Mouse (Mus musculus): ENCODE measurements at regions not wholly inside any gene's neighbourhood (a gene's known extent, or its start where the extent isn't known, plus 50 kb on each side); places are given as distances from the start of the nearest gene placed in this dataset.

- in situ Hi-C loops (cut with MboI; ENCODE audit: low sequenced_read_pairs in 2 of 2, unreplicated experiment in 2 of 2), result no loop called here
- DNase-seq (ENCODE audit: low read depth, low spot score), result no peak
- Histone ChIP-seq H3K9me3 (ENCODE audit: control insufficient read depth, insufficient read depth, low read depth, low read length) (no peaks in the 10 kb centered on the region), H3K9ac (ENCODE audit: insufficient read depth, low read depth, low read length, poor library complexity, severe bottlenecking) (no peak overlapping the region), H3K4me3 (ENCODE audit: insufficient read depth in 1 of 2, low read depth in 1 of 2, low read length in 2 of 2, poor library complexity in 1 of 2, severe bottlenecking in 1 of 2) (no peak overlapping the region), H3K36me3 (ENCODE audit: control insufficient read depth, insufficient read depth, low read length, poor library complexity, severe bottlenecking) (no peaks in the 10 kb centered on the region), H3K27ac (ENCODE audit: insufficient read depth, low read depth, low read length, poor library complexity, severe bottlenecking) (no peak overlapping the region), H3K4me1 (ENCODE audit: control insufficient read depth in 2 of 2, insufficient read depth in 2 of 2, low read length in 2 of 2, poor library complexity in 1 of 2) (no peaks in the 10 kb centered on the region)
- TF ChIP-seq CHD2 (IDR thresholded peaks at IDR 0.05; ENCODE audit: low read depth, low read length) (no peak), HCFC1 (IDR thresholded peaks at IDR 0.05; ENCODE audit: borderline replicate concordance, insufficient read depth, low read length) (no peak), MAFK (IDR thresholded peaks at IDR 0.05; ENCODE audit: insufficient read depth, low read depth, low read length) (no peak), ZNF384 (IDR thresholded peaks at IDR 0.05; ENCODE audit: low read depth, low read length) (no peak), ZC3H11A (IDR thresholded peaks at IDR 0.05; ENCODE audit: borderline replicate concordance, low read depth, low read length) (no peak)
Observed at GRCm38 (mm10) chr13:110580570-110580969, 185.7 kb downstream of the Plk2 start.

- TF ChIP-seq HCFC1 (IDR thresholded peaks at IDR 0.05; ENCODE audit: borderline replicate concordance, insufficient read depth, low read length) (no peak), CHD2 (IDR thresholded peaks at IDR 0.05; ENCODE audit: low read depth, low read length) (no peak), ZNF384 (IDR thresholded peaks at IDR 0.05; ENCODE audit: low read depth, low read length) (no peak), MAFK (IDR thresholded peaks at IDR 0.05; ENCODE audit: insufficient read depth, low read depth, low read length) (no peak), ZC3H11A (IDR thresholded peaks at IDR 0.05; ENCODE audit: borderline replicate concordance, low read depth, low read length) (no peak)
- H3K9me3 ChIP-seq (ENCODE audit: control insufficient read depth, insufficient read depth, low read depth, low read length), result no peaks in the 10 kb centered on the region
- no peak for DNase-seq (ENCODE audit: low read depth, low spot score)
- no peaks in the 10 kb centered on the region for H3K36me3 ChIP-seq (ENCODE audit: control insufficient read depth, insufficient read depth, low read length, poor library complexity, severe bottlenecking)
- H3K4me3 ChIP-seq (ENCODE audit: insufficient read depth in 1 of 2, low read depth in 1 of 2, low read length in 2 of 2, poor library complexity in 1 of 2, severe bottlenecking in 1 of 2), result no peak overlapping the region
- in situ Hi-C loops (cut with MboI; ENCODE audit: low sequenced_read_pairs in 2 of 2, unreplicated experiment in 2 of 2), result no loop called here
- no peaks in the 10 kb centered on the region for H3K4me1 ChIP-seq (ENCODE audit: control insufficient read depth in 2 of 2, insufficient read depth in 2 of 2, low read length in 2 of 2, poor library complexity in 1 of 2)
- no peak overlapping the region for H3K9ac ChIP-seq (ENCODE audit: insufficient read depth, low read depth, low read length, poor library complexity, severe bottlenecking)
- H3K27ac ChIP-seq (ENCODE audit: insufficient read depth, low read depth, low read length, poor library complexity, severe bottlenecking), result no peak overlapping the region
Observed at GRCm38 (mm10) chr13:110584765-110585164, 189.9 kb downstream of the Plk2 start.

- no peak for DNase-seq (ENCODE audit: low read depth, low spot score)
- no peaks in the 10 kb centered on the region for H3K4me1 ChIP-seq (ENCODE audit: control insufficient read depth in 2 of 2, insufficient read depth in 2 of 2, low read length in 2 of 2, poor library complexity in 1 of 2)
- no peaks in the 10 kb centered on the region for H3K9me3 ChIP-seq (ENCODE audit: control insufficient read depth, insufficient read depth, low read depth, low read length)
- no peak overlapping the region for H3K27ac ChIP-seq (ENCODE audit: insufficient read depth, low read depth, low read length, poor library complexity, severe bottlenecking)
- no peak overlapping the region for H3K9ac ChIP-seq (ENCODE audit: insufficient read depth, low read depth, low read length, poor library complexity, severe bottlenecking)
- H3K4me3 ChIP-seq (ENCODE audit: insufficient read depth in 1 of 2, low read depth in 1 of 2, low read length in 2 of 2, poor library complexity in 1 of 2, severe bottlenecking in 1 of 2), result no peak overlapping the region
- in situ Hi-C loops (cut with MboI; ENCODE audit: low sequenced_read_pairs in 2 of 2, unreplicated experiment in 2 of 2), result no loop called here
- TF ChIP-seq MAFK (IDR thresholded peaks at IDR 0.05; ENCODE audit: insufficient read depth, low read depth, low read length), result no peak
- no peak for TF ChIP-seq CHD2 (IDR thresholded peaks at IDR 0.05; ENCODE audit: low read depth, low read length)
- TF ChIP-seq ZNF384 (IDR thresholded peaks at IDR 0.05; ENCODE audit: low read depth, low read length), result no peak
- TF ChIP-seq ZC3H11A (IDR thresholded peaks at IDR 0.05; ENCODE audit: borderline replicate concordance, low read depth, low read length), result no peak
- TF ChIP-seq HCFC1 (IDR thresholded peaks at IDR 0.05; ENCODE audit: borderline replicate concordance, insufficient read depth, low read length), result no peak
- H3K36me3 ChIP-seq (ENCODE audit: control insufficient read depth, insufficient read depth, low read length, poor library complexity, severe bottlenecking), result no peaks in the 10 kb centered on the region
Observed at GRCm38 (mm10) chr13:110594630-110595029, 199.8 kb downstream of the Plk2 start.

- Histone ChIP-seq H3K4me3 (ENCODE audit: insufficient read depth in 1 of 2, low read depth in 1 of 2, low read length in 2 of 2, poor library complexity in 1 of 2, severe bottlenecking in 1 of 2) (no peak overlapping the region), H3K9ac (ENCODE audit: insufficient read depth, low read depth, low read length, poor library complexity, severe bottlenecking) (no peak overlapping the region), H3K4me1 (ENCODE audit: control insufficient read depth in 2 of 2, insufficient read depth in 2 of 2, low read length in 2 of 2, poor library complexity in 1 of 2) (no peaks in the 10 kb centered on the region), H3K9me3 (ENCODE audit: control insufficient read depth, insufficient read depth, low read depth, low read length) (no peaks in the 10 kb centered on the region), H3K27ac (ENCODE audit: insufficient read depth, low read depth, low read length, poor library complexity, severe bottlenecking) (no peak overlapping the region), H3K36me3 (ENCODE audit: control insufficient read depth, insufficient read depth, low read length, poor library complexity, severe bottlenecking) (no peaks in the 10 kb centered on the region)
- TF ChIP-seq HCFC1 (IDR thresholded peaks at IDR 0.05; ENCODE audit: borderline replicate concordance, insufficient read depth, low read length), result no peak
- no peak for TF ChIP-seq ZC3H11A (IDR thresholded peaks at IDR 0.05; ENCODE audit: borderline replicate concordance, low read depth, low read length)
- no peak for TF ChIP-seq ZNF384 (IDR thresholded peaks at IDR 0.05; ENCODE audit: low read depth, low read length)
- TF ChIP-seq CHD2 (IDR thresholded peaks at IDR 0.05; ENCODE audit: low read depth, low read length), result no peak
- TF ChIP-seq MAFK (IDR thresholded peaks at IDR 0.05; ENCODE audit: insufficient read depth, low read depth, low read length), result no peak
- in situ Hi-C loops (cut with MboI; ENCODE audit: low sequenced_read_pairs in 2 of 2, unreplicated experiment in 2 of 2), result no loop called here
- no peak for DNase-seq (ENCODE audit: low read depth, low spot score)
Observed at GRCm38 (mm10) chr13:110599666-110600065, 204.8 kb downstream of the Plk2 start.

GRCm38 (mm10) chr13:110600377-110600776, 205.5 kb downstream of the Plk2 start:
- no peak for DNase-seq (ENCODE audit: low read depth, low spot score)
- no peak overlapping the region for H3K27ac ChIP-seq (ENCODE audit: insufficient read depth, low read depth, low read length, poor library complexity, severe bottlenecking)
- in situ Hi-C loops (cut with MboI; ENCODE audit: low sequenced_read_pairs in 2 of 2, unreplicated experiment in 2 of 2), result no loop called here

More at GRCm38 (mm10) chr13:110600377-110600776, 205.5 kb downstream of the Plk2 start:
- Histone ChIP-seq H3K4me3 (ENCODE audit: insufficient read depth in 1 of 2, low read depth in 1 of 2, low read length in 2 of 2, poor library complexity in 1 of 2, severe bottlenecking in 1 of 2) (no peak overlapping the region), H3K36me3 (ENCODE audit: control insufficient read depth, insufficient read depth, low read length, poor library complexity, severe bottlenecking) (no peaks in the 10 kb centered on the region), H3K9ac (ENCODE audit: insufficient read depth, low read depth, low read length, poor library complexity, severe bottlenecking) (no peak overlapping the region), H3K4me1 (ENCODE audit: control insufficient read depth in 2 of 2, insufficient read depth in 2 of 2, low read length in 2 of 2, poor library complexity in 1 of 2) (no peaks in the 10 kb centered on the region), H3K9me3 (ENCODE audit: control insufficient read depth, insufficient read depth, low read depth, low read length) (no peaks in the 10 kb centered on the region)
- TF ChIP-seq CHD2 (IDR thresholded peaks at IDR 0.05; ENCODE audit: low read depth, low read length) (no peak), ZNF384 (IDR thresholded peaks at IDR 0.05; ENCODE audit: low read depth, low read length) (no peak), MAFK (IDR thresholded peaks at IDR 0.05; ENCODE audit: insufficient read depth, low read depth, low read length) (no peak), ZC3H11A (IDR thresholded peaks at IDR 0.05; ENCODE audit: borderline replicate concordance, low read depth, low read length) (no peak), HCFC1 (IDR thresholded peaks at IDR 0.05; ENCODE audit: borderline replicate concordance, insufficient read depth, low read length) (no peak)

Data from ES-E14 (cell line).